8 mouse cellular contexts compared by ENCODE assay signal in genomic region chr11:119602177-119602700, GRCm38 (mm10). TPM values are rescaled to one million over a fixed set of nuclear protein-coding genes. Genes with fewer than 3 reads are reported as not detected.
A peak's percentile ranks its signal among the peaks of the same experiment; 100 is the strongest.
DNase-seq lines count a peak whose midpoint lies in the region; ATAC-seq lines count a peak whose summit lies in the region.
"Had no signal": no experiment of that assay in that cellular context is flagged by ENCODE, and none has a peak within 500 bp of the region (broad histone marks: within the 10 kb centered on the region; RNA-seq: fewer than 3 reads in every experiment).

No protein-coding gene starts in this region.

- no peak overlapping the region for H3K9ac ChIP-seq in limb, embryonic 12.5 days (replicated peaks)
- H3K9ac ChIP-seq in stomach, embryonic 15.5 days: no peak overlapping the region

- H3K36me3 ChIP-seq in megakaryocyte, embryonic 14.5 days (replicated peaks; ENCODE audit: low read length): peaks cover 13% of the 10 kb centered on the region
- H3K36me3 ChIP-seq in erythroblast, embryonic 14.5 days (ENCODE audit: control insufficient read depth): peaks cover 8% of the 10 kb centered on the region
- peaks cover 12% of the 10 kb centered on the region for H3K36me3 ChIP-seq in limb, embryonic 12.5 days
- H3K36me3 ChIP-seq in stomach, embryonic 15.5 days: no peaks in the 10 kb centered on the region

- H3K27ac ChIP-seq in limb, embryonic 12.5 days: no peak overlapping the region
- no peak overlapping the region for H3K27ac ChIP-seq in stomach, embryonic 15.5 days

- no peak for DNase-seq in adrenal gland, adult 18-20 months (ENCODE audit: low spot score in 2 of 2)
- DNase-seq in frontal cortex, postnatal 25 days (ENCODE audit: low spot score in 2 of 2): no peak

- peaks cover 12% of the 10 kb centered on the region for H3K9me3 ChIP-seq in megakaryocyte, embryonic 14.5 days
- H3K9me3 ChIP-seq in erythroblast, embryonic 14.5 days (ENCODE audit: control insufficient read depth, low read length): peaks cover 3% of the 10 kb centered on the region; the same call in 1 of the 2 replicates
- no peaks in the 10 kb centered on the region for H3K9me3 ChIP-seq in limb, embryonic 12.5 days
- H3K9me3 ChIP-seq in stomach, embryonic 15.5 days: no peaks in the 10 kb centered on the region

- peaks cover 30% of the 10 kb centered on the region for H3K27me3 ChIP-seq in megakaryocyte, embryonic 14.5 days (replicated peaks)
- no peaks in the 10 kb centered on the region; the same call in 1 of the 2 replicates for H3K27me3 ChIP-seq in erythroblast, embryonic 14.5 days (ENCODE audit: control insufficient read depth)
- H3K27me3 ChIP-seq in limb, embryonic 12.5 days: no peaks in the 10 kb centered on the region
- no peaks in the 10 kb centered on the region for H3K27me3 ChIP-seq in stomach, embryonic 15.5 days (replicated peaks)

- ATAC-seq in megakaryocyte, adult 5-6 weeks (ENCODE audit: poor library complexity, severe bottlenecking): no peak
- no peak for ATAC-seq in limb, embryonic 12.5 days (ENCODE audit: insufficient number of reproducible peaks, insufficient read depth, low FRiP score, low TSS enrichment, low read depth)
- no peak for ATAC-seq in stomach, embryonic 15.5 days (ENCODE audit: insufficient read depth, low FRiP score, low read depth)

- H3K4me3 ChIP-seq in megakaryocyte, embryonic 14.5 days (replicated peaks): peak overlapping the region; percentile 99
- H3K4me3 ChIP-seq in erythroblast, embryonic 14.5 days (replicated peaks): peak overlapping the region; percentile 65
- H3K4me3 ChIP-seq in limb, embryonic 12.5 days (replicated peaks): peak overlapping the region; percentile 100
- peak overlapping the region; percentile 100; the same call in 1 of the 2 replicates for H3K4me3 ChIP-seq in stomach, embryonic 15.5 days (replicated peaks)

- 38% methylated on average over 10 of the region's 10 CpGs for WGBS in limb, embryonic 12.5 days
- WGBS in stomach, embryonic 15.5 days: 34% methylated on average over 10 of the region's 10 CpGs

- H3K4me2 ChIP-seq in limb, embryonic 12.5 days: peak overlapping the region; percentile 42
- H3K4me2 ChIP-seq in stomach, embryonic 15.5 days: peak overlapping the region; percentile 83

- peaks cover 20% of the 10 kb centered on the region for H3K4me1 ChIP-seq in megakaryocyte, embryonic 14.5 days
- H3K4me1 ChIP-seq in erythroblast, embryonic 14.5 days (ENCODE audit: control insufficient read depth): peaks cover 26% of the 10 kb centered on the region
- peaks cover 20% of the 10 kb centered on the region for H3K4me1 ChIP-seq in limb, embryonic 12.5 days (replicated peaks)
- H3K4me1 ChIP-seq in stomach, embryonic 15.5 days: peaks cover 8% of the 10 kb centered on the region

RNA-seq across cellular contexts. Expression of gene Rptor, which starts 0.5 kb away (rescaled TPM):
- polyA plus RNA-seq in megakaryocyte, embryonic 14.5 days (2012; ENCODE audit: insufficient read depth, low replicate concordance): 5.4 and 20.2 TPM in 2 replicates
- total RNA-seq in megakaryocyte, adult 5-6 weeks (2015): 9.6 and 11.8 TPM in 2 replicates
- 7.1 and 17.9 TPM in 2 replicates for total RNA-seq in megakaryocyte, adult 5-6 weeks (2017)
- polyA plus RNA-seq in erythroblast, embryonic 14.5 days (2012): 1.0 and 1.5 TPM in 2 replicates
- 17.7 and 18.6 TPM in 2 replicates for polyA plus RNA-seq in limb, embryonic 12.5 days (2016; fragmentation: Nextera tagmentation; extraction: Ambion mirVana)
- polyA plus RNA-seq in stomach, embryonic 15.5 days (2015; fragmentation: Nextera tagmentation; extraction: Ambion mirVana): 9.3 and 10.0 TPM in 2 replicates
- 10 to 100 TPM; 44.4 to 50.2 TPM for total RNA-seq in adrenal gland, adult 18-20 months (2021)

RNA-seq across cellular contexts. Expression of gene Nptx1, which starts 54.7 kb away (rescaled TPM):
- 0.62 TPM in 1 of 2 replicates, not detected in the other for polyA plus RNA-seq in megakaryocyte, embryonic 14.5 days (2012; ENCODE audit: insufficient read depth, low replicate concordance)
- not detected in 2 replicates for total RNA-seq in megakaryocyte, adult 5-6 weeks (2015)
- not detected in 2 replicates for total RNA-seq in megakaryocyte, adult 5-6 weeks (2017)
- not detected in 2 replicates for polyA plus RNA-seq in erythroblast, embryonic 14.5 days (2012)
- polyA plus RNA-seq in limb, embryonic 12.5 days (2016; fragmentation: Nextera tagmentation; extraction: Ambion mirVana): 1.0 and 1.4 TPM in 2 replicates
- polyA plus RNA-seq in stomach, embryonic 15.5 days (2015; fragmentation: Nextera tagmentation; extraction: Ambion mirVana): 0.59 and 0.63 TPM in 2 replicates
- 1 to 10 TPM; 2.7 to 4.6 TPM for total RNA-seq in adrenal gland, adult 18-20 months (2021)
- total RNA-seq: common myeloid progenitor, adult 5-6 weeks had no signal
